Mouse (Mus musculus): ENCODE measurements at regions not wholly inside any gene's neighbourhood (a gene's known extent, or its start where the extent isn't known, plus 50 kb on each side); places are given as distances from the start of the nearest gene placed in this dataset.

- 55% methylated on average over 10 of the region's 10 CpGs for WGBS
- H3K27ac ChIP-seq (replicated peaks): no peak overlapping the region
- no peak for ATAC-seq (ENCODE audit: low FRiP score)
- H3K36me3 ChIP-seq: no peaks in the 10 kb centered on the region
- H3K4me3 ChIP-seq (replicated peaks): no peak overlapping the region
- no peak overlapping the region for H3K4me2 ChIP-seq
- H3K9me3 ChIP-seq (replicated peaks): no peaks in the 10 kb centered on the region
- H3K9ac ChIP-seq (replicated peaks): no peak overlapping the region
- no peaks in the 10 kb centered on the region for H3K27me3 ChIP-seq (replicated peaks)
- H3K4me1 ChIP-seq: no peaks in the 10 kb centered on the region
Measured at GRCm38 (mm10) chr2:108691156-108692007, 589.2 kb upstream of the Kif18a start.

GRCm38 (mm10) chr2:108701308-108701707 is 579.2 kb upstream of the Kif18a start:
- 71% methylated on average over 7 of the region's 7 CpGs for WGBS
- no peak overlapping the region for H3K27ac ChIP-seq (replicated peaks)
- no peak for ATAC-seq (ENCODE audit: low FRiP score)

GRCm38 (mm10) chr2:108707856-108708855 is 572.4 kb upstream of the Kif18a start:
- no peaks in the 10 kb centered on the region for H3K27me3 ChIP-seq (replicated peaks)
- no peak for ATAC-seq (ENCODE audit: low FRiP score)

More at GRCm38 (mm10) chr2:108701308-108701707, 579.2 kb upstream of the Kif18a start:
- Histone ChIP-seq H3K4me3 (replicated peaks) (no peak overlapping the region), H3K9ac (replicated peaks) (no peak overlapping the region), H3K27me3 (replicated peaks) (no peaks in the 10 kb centered on the region), H3K9me3 (replicated peaks) (no peaks in the 10 kb centered on the region), H3K4me2 (no peak overlapping the region), H3K4me1 (no peaks in the 10 kb centered on the region), H3K36me3 (no peaks in the 10 kb centered on the region)

GRCm38 (mm10) chr2:108742079-108742478 is 538.5 kb upstream of the Kif18a start:
- WGBS: 94% methylated on average over 3 of the region's 3 CpGs
- Histone ChIP-seq H3K36me3 (no peaks in the 10 kb centered on the region), H3K27me3 (replicated peaks) (no peaks in the 10 kb centered on the region), H3K27ac (replicated peaks) (no peak overlapping the region), H3K9me3 (replicated peaks) (no peaks in the 10 kb centered on the region), H3K4me2 (no peak overlapping the region), H3K4me3 (replicated peaks) (no peak overlapping the region), H3K9ac (replicated peaks) (no peak overlapping the region), H3K4me1 (no peaks in the 10 kb centered on the region)
- ATAC-seq (ENCODE audit: low FRiP score): no peak

More at GRCm38 (mm10) chr2:108707856-108708855, 572.4 kb upstream of the Kif18a start:
- Histone ChIP-seq H3K4me1 (no peaks in the 10 kb centered on the region), H3K27ac (replicated peaks) (no peak overlapping the region), H3K4me3 (replicated peaks) (no peak overlapping the region), H3K9me3 (replicated peaks) (no peaks in the 10 kb centered on the region), H3K9ac (replicated peaks) (no peak overlapping the region), H3K4me2 (no peak overlapping the region), H3K36me3 (no peaks in the 10 kb centered on the region)
- WGBS: 81% methylated on average over 5 of the region's 5 CpGs

- no peak for ATAC-seq (ENCODE audit: low FRiP score)
- Histone ChIP-seq H3K27me3 (replicated peaks) (no peaks in the 10 kb centered on the region), H3K36me3 (no peaks in the 10 kb centered on the region), H3K9me3 (replicated peaks) (no peaks in the 10 kb centered on the region), H3K9ac (replicated peaks) (no peak overlapping the region), H3K4me3 (replicated peaks) (no peak overlapping the region), H3K27ac (replicated peaks) (no peak overlapping the region), H3K4me2 (no peak overlapping the region), H3K4me1 (no peaks in the 10 kb centered on the region)
- WGBS: 44% methylated on average over 2 of the region's 2 CpGs
Measured at GRCm38 (mm10) chr2:108743511-108743910, 537.0 kb upstream of the Kif18a start.

GRCm38 (mm10) chr2:108744797-108745196 is 535.7 kb upstream of the Kif18a start:
- H3K9ac ChIP-seq (replicated peaks): no peak overlapping the region
- no peak for ATAC-seq (ENCODE audit: low FRiP score)
- no peaks in the 10 kb centered on the region for H3K4me1 ChIP-seq
- no peaks in the 10 kb centered on the region for H3K36me3 ChIP-seq
- WGBS: 82% methylated on average over 2 of the region's 2 CpGs
- H3K27me3 ChIP-seq (replicated peaks): no peaks in the 10 kb centered on the region
- no peaks in the 10 kb centered on the region for H3K9me3 ChIP-seq (replicated peaks)
- H3K27ac ChIP-seq (replicated peaks): no peak overlapping the region
- H3K4me3 ChIP-seq (replicated peaks): no peak overlapping the region
- no peak overlapping the region for H3K4me2 ChIP-seq

- Histone ChIP-seq H3K4me3 (replicated peaks) (no peak overlapping the region), H3K36me3 (no peaks in the 10 kb centered on the region), H3K9ac (replicated peaks) (no peak overlapping the region), H3K27me3 (replicated peaks) (no peaks in the 10 kb centered on the region), H3K9me3 (replicated peaks) (no peaks in the 10 kb centered on the region), H3K4me2 (no peak overlapping the region), H3K27ac (replicated peaks) (no peak overlapping the region), H3K4me1 (no peaks in the 10 kb centered on the region)
- WGBS: 55% methylated on average over 3 of the region's 3 CpGs
- no peak for ATAC-seq (ENCODE audit: low FRiP score)
Measured at GRCm38 (mm10) chr2:108753494-108754225, 526.9 kb upstream of the Kif18a start.

GRCm38 (mm10) chr2:108755821-108756220 is 524.7 kb upstream of the Kif18a start:
- ATAC-seq (ENCODE audit: low FRiP score): no peak
- Histone ChIP-seq H3K4me3 (replicated peaks) (no peak overlapping the region), H3K36me3 (no peaks in the 10 kb centered on the region), H3K4me2 (no peak overlapping the region), H3K27me3 (replicated peaks) (no peaks in the 10 kb centered on the region), H3K27ac (replicated peaks) (no peak overlapping the region), H3K9me3 (replicated peaks) (no peaks in the 10 kb centered on the region), H3K4me1 (no peaks in the 10 kb centered on the region), H3K9ac (replicated peaks) (no peak overlapping the region)
- 84% methylated on average over 1 of the region's 1 CpGs for WGBS

- no peak overlapping the region for H3K9ac ChIP-seq (replicated peaks)
- no peaks in the 10 kb centered on the region for H3K9me3 ChIP-seq (replicated peaks)
- H3K4me2 ChIP-seq: no peak overlapping the region
- no peak overlapping the region for H3K27ac ChIP-seq (replicated peaks)
- H3K27me3 ChIP-seq (replicated peaks): no peaks in the 10 kb centered on the region
- no peaks in the 10 kb centered on the region for H3K4me1 ChIP-seq
- no peak for ATAC-seq (ENCODE audit: low FRiP score)
- WGBS: 90% methylated on average over 1 of the region's 1 CpGs
- H3K36me3 ChIP-seq: no peaks in the 10 kb centered on the region
- H3K4me3 ChIP-seq (replicated peaks): no peak overlapping the region
Measured at GRCm38 (mm10) chr2:108756251-108756650, 524.3 kb upstream of the Kif18a start.

GRCm38 (mm10) chr2:108764703-108765102 is 515.8 kb upstream of the Kif18a start:
- ATAC-seq (ENCODE audit: low FRiP score): no peak
- no peaks in the 10 kb centered on the region for H3K36me3 ChIP-seq
- 84% methylated on average over 4 of the region's 4 CpGs for WGBS
- H3K27me3 ChIP-seq (replicated peaks): no peaks in the 10 kb centered on the region
- H3K4me2 ChIP-seq: no peak overlapping the region
- no peak overlapping the region for H3K27ac ChIP-seq (replicated peaks)
- no peak overlapping the region for H3K4me3 ChIP-seq (replicated peaks)
- no peak overlapping the region for H3K9ac ChIP-seq (replicated peaks)
- no peaks in the 10 kb centered on the region for H3K9me3 ChIP-seq (replicated peaks)
- no peaks in the 10 kb centered on the region for H3K4me1 ChIP-seq

- Histone ChIP-seq H3K27ac (replicated peaks) (no peak overlapping the region), H3K4me3 (replicated peaks) (no peak overlapping the region), H3K27me3 (replicated peaks) (no peaks in the 10 kb centered on the region), H3K36me3 (no peaks in the 10 kb centered on the region), H3K9me3 (replicated peaks) (no peaks in the 10 kb centered on the region), H3K4me1 (no peaks in the 10 kb centered on the region), H3K9ac (replicated peaks) (no peak overlapping the region), H3K4me2 (no peak overlapping the region)
- 92% methylated on average over 2 of the region's 2 CpGs for WGBS
- ATAC-seq (ENCODE audit: low FRiP score): no peak
Measured at GRCm38 (mm10) chr2:108766461-108766860, 514.1 kb upstream of the Kif18a start.

Data from neural tube, embryonic 15.5 days (tissue).